Mouse (Mus musculus) embryonic facial prominence, embryonic 14.5 days (tissue): Measurements from ENCODE around the gene Bpi. TPM values are rescaled to one million over a fixed set of nuclear protein-coding genes. Genes with fewer than 3 reads are reported as not detected.
A peak's percentile ranks its signal among the peaks of the same experiment; 100 is the strongest.

ENCODE experiments used
- ATAC-seq: fragments of 200-750 bp; cut with Nextera tagmentation; 2 replicates; pipeline ENCODE4 v1.8.0; 2017; ENCODE audit warnings: low read depth, moderate number of reproducible peaks, moderate TSS enrichment
- DNase-seq: peaks from one replicate; pipeline ENCODE4 v3.0.0-alpha.2; 2015; ENCODE audit warnings: low spot score
- H3K27ac ChIP-seq: fragments of 300-500 bp; sonication (generic); replicated peaks from 2 replicates; pipeline ENCODE4 v1.5.1; 2014; ENCODE audit warnings: low read depth, mild to moderate bottlenecking, low read length, moderate library complexity
- H3K27me3 ChIP-seq: fragments of 300-500 bp; sonication (generic); replicated peaks from 2 replicates; pipeline ENCODE4 v1.6.1; 2014; ENCODE audit warnings: low read length; ENCODE audit not compliant: control insufficient read depth, insufficient read depth
- H3K36me3 ChIP-seq: fragments of 300-500 bp; sonication (generic); 2 replicates; pipeline ENCODE4 v1.6.1; 2014; ENCODE audit warnings: low read length, mixed read lengths; ENCODE audit not compliant: control insufficient read depth, insufficient read depth
- H3K4me1 ChIP-seq: fragments of 300-500 bp; sonication (generic); 2 replicates; pipeline ENCODE4 v1.6.1; 2014; ENCODE audit warnings: antibody characterized with exemption, low read length; ENCODE audit not compliant: control insufficient read depth, insufficient read depth
- H3K4me2 ChIP-seq: fragments of 300-500 bp; sonication (generic); 2 replicates; pipeline ENCODE4 v1.6.1; 2014; ENCODE audit warnings: low read depth, mild to moderate bottlenecking, low read length, moderate library complexity, mixed read lengths
- H3K4me3 ChIP-seq: fragments of 300-500 bp; sonication (generic); 2 replicates; pipeline ENCODE4 v1.5.1; 2014; ENCODE audit warnings: low read depth, mild to moderate bottlenecking, low read length
- H3K9ac ChIP-seq: fragments of 300-500 bp; sonication (generic); 2 replicates; pipeline ENCODE4 v1.6.1; 2014; ENCODE audit warnings: low read depth, mild to moderate bottlenecking, low read length, moderate library complexity, mixed read lengths
- H3K9me3 ChIP-seq: fragments of 300-500 bp; sonication (generic); 2 replicates; pipeline ENCODE4 v1.6.1; 2016; ENCODE audit warnings: low read length; ENCODE audit not compliant: control insufficient read depth
- WGBS: fragments of 180-500 bp; shearing (Covaris S2); extraction: QIAGEN DNeasy Blood & Tissue Kit; methylation state at CpG from one replicate; pipeline ENCODE4 v1.1.7; 2014; 5-methylcytosine and 5-hydroxymethylcytosine counted together
- polyA plus RNA-seq: library from polyadenylated mRNA; unstranded; fragments of >200 nt; fragmentation: Nextera tagmentation; extraction: Ambion mirVana; gene quantifications from 2 replicates; pipeline ENCODE4 v1.2.1, GENCODE M21; 2014

The Bpi gene
- polyA plus RNA-seq, 1 experiment from 2014 or later, result not detected

GRCm38 (mm10) chr2:158284571-158284970, 26.7 kb downstream of the Bpi start:
- Histone ChIP-seq H3K27ac (no peak overlapping the region), H3K9me3 (no peaks in the 10 kb centered on the region), H3K4me3 (no peak overlapping the region), H3K4me2 (no peak overlapping the region), H3K9ac (no peak overlapping the region), H3K4me1 (no peaks in the 10 kb centered on the region), H3K27me3 (no peaks in the 10 kb centered on the region), H3K36me3 (no peaks in the 10 kb centered on the region)
- DNase-seq (peak; percentile 39), ATAC-seq (no peak)
- WGBS, result 17% methylated on average over 11 of the region's 11 CpGs

- H3K4me2 ChIP-seq, result no peak overlapping the region
- H3K27me3 ChIP-seq, result no peaks in the 10 kb centered on the region
- H3K4me1 ChIP-seq, result no peaks in the 10 kb centered on the region
- no peaks in the 10 kb centered on the region for H3K9me3 ChIP-seq
- WGBS, result 51% methylated on average over 5 of the region's 6 CpGs
- no peak overlapping the region for H3K9ac ChIP-seq
- H3K36me3 ChIP-seq, result no peaks in the 10 kb centered on the region
- H3K27ac ChIP-seq, result no peak overlapping the region
- no peak overlapping the region for H3K4me3 ChIP-seq
- DNase-seq (no peak), ATAC-seq (no peak)
These were observed 27.8 kb downstream of the Bpi start for GRCm38 (mm10) chr2:158285655-158286054.

- H3K9ac ChIP-seq, result no peak overlapping the region
- H3K4me2 ChIP-seq, result no peak overlapping the region
- no peaks in the 10 kb centered on the region for H3K9me3 ChIP-seq
- H3K4me1 ChIP-seq, result no peaks in the 10 kb centered on the region
- 65% methylated on average over 9 of the region's 9 CpGs for WGBS
- H3K27me3 ChIP-seq, result no peaks in the 10 kb centered on the region
- no peak overlapping the region for H3K4me3 ChIP-seq
- H3K36me3 ChIP-seq, result no peaks in the 10 kb centered on the region
- DNase-seq, result peak; percentile 11
- ATAC-seq, result 0 out of 2 replicates have a peak, but pooled peaks have one; percentile 44
- no peak overlapping the region for H3K27ac ChIP-seq
These were observed 37.8 kb downstream of the Bpi start for GRCm38 (mm10) chr2:158295700-158296099.

- DNase-seq (no peak), ATAC-seq (no peak)
- H3K27ac ChIP-seq, result no peak overlapping the region
- H3K4me2 ChIP-seq, result no peak overlapping the region
- H3K9ac ChIP-seq, result no peak overlapping the region
- no peaks in the 10 kb centered on the region for H3K36me3 ChIP-seq
- WGBS, result 63% methylated on average over 3 of the region's 3 CpGs
- H3K4me3 ChIP-seq, result no peak overlapping the region
- no peaks in the 10 kb centered on the region for H3K27me3 ChIP-seq
- H3K4me1 ChIP-seq, result no peaks in the 10 kb centered on the region
- H3K9me3 ChIP-seq, result no peaks in the 10 kb centered on the region
These were observed 41.3 kb downstream of the Bpi start for GRCm38 (mm10) chr2:158299203-158299602.

GRCm38 (mm10) chr2:158299731-158300130, 41.8 kb downstream of the Bpi start:
- ATAC-seq (no peak), DNase-seq (no peak)
- Histone ChIP-seq H3K27me3 (no peaks in the 10 kb centered on the region), H3K9me3 (no peaks in the 10 kb centered on the region), H3K4me2 (no peak overlapping the region), H3K27ac (no peak overlapping the region), H3K4me3 (no peak overlapping the region), H3K4me1 (no peaks in the 10 kb centered on the region), H3K36me3 (no peaks in the 10 kb centered on the region), H3K9ac (no peak overlapping the region)
- 68% methylated on average over 4 of the region's 4 CpGs for WGBS

GRCm38 (mm10) chr2:158302807-158303206, 44.9 kb downstream of the Bpi start:
- no peak overlapping the region for H3K27ac ChIP-seq
- no peak for DNase-seq
- no peak overlapping the region for H3K9ac ChIP-seq
- no peak for ATAC-seq
- H3K4me3 ChIP-seq, result no peak overlapping the region
- H3K4me2 ChIP-seq, result no peak overlapping the region
- H3K27me3 ChIP-seq, result no peaks in the 10 kb centered on the region
- peaks cover 5% of the 10 kb centered on the region; the same call in 1 of the 2 replicates for H3K4me1 ChIP-seq
- H3K36me3 ChIP-seq, result no peaks in the 10 kb centered on the region
- no peaks in the 10 kb centered on the region for H3K9me3 ChIP-seq
- 72% methylated on average over 3 of the region's 3 CpGs for WGBS

- H3K27me3 ChIP-seq, result no peaks in the 10 kb centered on the region
- peak within 1 kb of the TSS; percentile 4; the same call in 1 of the 2 replicates for H3K4me3 ChIP-seq
- no peaks in the 10 kb centered on the region for H3K36me3 ChIP-seq
- ATAC-seq (peak; percentile 78), DNase-seq (peak; percentile 58)
- peak within 1 kb of the TSS; percentile 65 for H3K27ac ChIP-seq
- peak within 1 kb of the TSS; percentile 23 for H3K4me2 ChIP-seq
- H3K9me3 ChIP-seq, result no peaks in the 10 kb centered on the region
- no peak within 1 kb of the TSS for H3K9ac ChIP-seq
- WGBS, result 47% methylated on average over 11 of the region's 13 CpGs
- peaks cover 5% of the 10 kb centered on the region; the same call in 1 of the 2 replicates for H3K4me1 ChIP-seq
These were observed 48.2 kb downstream of the Bpi start, which contains the start of gene Lbp for GRCm38 (mm10) chr2:158305948-158306695. Gene Lbp (plus strand): TSS chr2:158306493.

GRCm38 (mm10) chr2:158306696-158307049, 48.8 kb downstream of the Bpi start:
- peaks cover 5% of the 10 kb centered on the region; the same call in 1 of the 2 replicates for H3K4me1 ChIP-seq
- peak; percentile 15; the same call in 1 of the 2 replicates for ATAC-seq
- no peak for DNase-seq
- H3K9me3 ChIP-seq, result no peaks in the 10 kb centered on the region
- no peaks in the 10 kb centered on the region for H3K36me3 ChIP-seq
- 30% methylated on average over 5 of the region's 6 CpGs for WGBS
- no peaks in the 10 kb centered on the region for H3K27me3 ChIP-seq
- H3K4me3 ChIP-seq, result peak overlapping the region; percentile 4; the same call in 1 of the 2 replicates
- H3K27ac ChIP-seq, result peak overlapping the region; percentile 65
- H3K9ac ChIP-seq, result no peak overlapping the region
- peak overlapping the region; percentile 23 for H3K4me2 ChIP-seq

- Histone ChIP-seq H3K4me3 (no peak overlapping the region), H3K27ac (no peak overlapping the region), H3K9ac (no peak overlapping the region), H3K36me3 (no peaks in the 10 kb centered on the region), H3K27me3 (no peaks in the 10 kb centered on the region), H3K4me2 (no peak overlapping the region), H3K4me1 (peaks cover 5% of the 10 kb centered on the region; the same call in 1 of the 2 replicates), H3K9me3 (no peaks in the 10 kb centered on the region)
- ATAC-seq (no peak), DNase-seq (peak; percentile 17)
- 54% methylated on average over 5 of the region's 5 CpGs for WGBS
These were observed 50.4 kb downstream of the Bpi start for GRCm38 (mm10) chr2:158308276-158308675.
